Mouse (Mus musculus): ENCODE data around the gene Rgl3. TPM values are rescaled to one million over a fixed set of nuclear protein-coding genes. Genes with fewer than 3 reads are reported as not detected.

Rgl3 gene
- total and polyA plus RNA-seq, 3 experiments = not detected

DNA sequence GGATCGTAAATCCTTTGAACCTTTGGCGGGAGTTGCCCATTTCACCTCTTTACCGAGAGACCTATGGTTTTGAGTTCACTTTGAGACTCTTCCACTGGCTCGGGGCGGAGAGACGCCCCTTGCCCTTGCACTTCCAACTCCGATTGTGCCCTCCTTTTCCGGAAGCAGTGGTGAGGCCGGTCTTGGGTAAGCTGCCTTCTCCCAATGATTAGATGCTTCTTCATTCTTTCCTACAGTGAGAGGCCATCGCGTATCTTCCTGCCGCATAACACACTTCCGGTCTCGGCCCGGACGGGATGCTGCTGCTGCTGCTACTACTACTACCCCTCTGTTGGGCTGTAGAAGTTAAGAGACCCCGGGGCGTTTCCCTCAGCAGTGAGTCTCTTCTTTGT is 13.9 kb upstream of the Rgl3 start:
- peak overlapping the region; percentile 93 for H3K4me2 ChIP-seq (ENCODE audit: insufficient read depth, low read depth, poor library complexity, severe bottlenecking)
- H3K79me2 ChIP-seq (replicated peaks; ENCODE audit: control insufficient read depth, extremely low read depth, insufficient read depth, poor library complexity, severe bottlenecking) = peaks cover 13% of the 10 kb centered on the region; the same call in 1 of the 2 replicates
- H3K27me3 ChIP-seq (replicated peaks) = peaks cover 18% of the 10 kb centered on the region
- peaks cover 40 to 45% of the 10 kb centered on the region in 2 experiments for H3K36me3 ChIP-seq (replicated peaks in 1 of 2; ENCODE audit: control insufficient read depth in 1 of 2, insufficient read depth in 1 of 2, low read length in 1 of 2)
- peak overlapping the region; percentile 48 for H3K27ac ChIP-seq (ENCODE audit: insufficient read depth, low read depth)
- dilution Hi-C loops (cut with MboI; ENCODE audit: extremely low pct_ligation_motif_present, extremely low pct_unique_long_range_greater_than_20kb, low sequenced_read_pairs) (no loop called here), in situ Hi-C loops (cut with MboI; ENCODE audit: low pct_ligation_motif_present, low pct_unique_long_range_greater_than_20kb, low sequenced_read_pairs) (loop anchor here (5.0 kb wide), 1 partner anchor 41 kb away; the partner anchor contains the start of gene Epor)
- H3K9ac ChIP-seq (ENCODE audit: insufficient read depth, low read depth) = peak overlapping the region; percentile 84
- peak; percentile 30; the same call in 1 of the 2 replicates for TF ChIP-seq TCF12 (IDR thresholded peaks at IDR 0.05; ENCODE audit: low read depth, low read length)
- peak; percentile 52; the same call in 1 of the 2 replicates for TF ChIP-seq TBP (conservative IDR thresholded peaks at IDR 0.05; ENCODE audit: low read depth, low read length)
- no peak for TF ChIP-seq ELF1 (IDR thresholded peaks at IDR 0.05; ENCODE audit: low read depth, low read length)
- peak; percentile 29; the same call in 1 of the 2 replicates for TF ChIP-seq POLR2A (IDR thresholded peaks at IDR 0.05; ENCODE audit: low read depth, low read length)
- TF ChIP-seq MAZ (IDR thresholded peaks at IDR 0.05; ENCODE audit: low read depth, low read length) = no peak
- 0 out of 2 replicates have a peak, but pooled peaks have one; percentile 12 for TF ChIP-seq ZMIZ1 (IDR thresholded peaks at IDR 0.05; ENCODE audit: low read depth, low read length)
- peaks cover 8 to 36% of the 10 kb centered on the region in 2 experiments for H3K4me1 ChIP-seq (ENCODE audit: control insufficient read depth in 1 of 2, insufficient read depth in 2 of 2)
- no peaks in the 10 kb centered on the region for H3K9me3 ChIP-seq (replicated peaks; ENCODE audit: low read length)
- H3K4me3 ChIP-seq (replicated peaks in 1 of 3; ENCODE audit: low read depth in 2 of 3, low read length in 2 of 3, poor library complexity in 1 of 3) = peak overlapping the region; percentile 83 to 99 (median 89)
- DNase-seq (ENCODE audit: extremely low read depth) = peak; percentile 73

DNA sequence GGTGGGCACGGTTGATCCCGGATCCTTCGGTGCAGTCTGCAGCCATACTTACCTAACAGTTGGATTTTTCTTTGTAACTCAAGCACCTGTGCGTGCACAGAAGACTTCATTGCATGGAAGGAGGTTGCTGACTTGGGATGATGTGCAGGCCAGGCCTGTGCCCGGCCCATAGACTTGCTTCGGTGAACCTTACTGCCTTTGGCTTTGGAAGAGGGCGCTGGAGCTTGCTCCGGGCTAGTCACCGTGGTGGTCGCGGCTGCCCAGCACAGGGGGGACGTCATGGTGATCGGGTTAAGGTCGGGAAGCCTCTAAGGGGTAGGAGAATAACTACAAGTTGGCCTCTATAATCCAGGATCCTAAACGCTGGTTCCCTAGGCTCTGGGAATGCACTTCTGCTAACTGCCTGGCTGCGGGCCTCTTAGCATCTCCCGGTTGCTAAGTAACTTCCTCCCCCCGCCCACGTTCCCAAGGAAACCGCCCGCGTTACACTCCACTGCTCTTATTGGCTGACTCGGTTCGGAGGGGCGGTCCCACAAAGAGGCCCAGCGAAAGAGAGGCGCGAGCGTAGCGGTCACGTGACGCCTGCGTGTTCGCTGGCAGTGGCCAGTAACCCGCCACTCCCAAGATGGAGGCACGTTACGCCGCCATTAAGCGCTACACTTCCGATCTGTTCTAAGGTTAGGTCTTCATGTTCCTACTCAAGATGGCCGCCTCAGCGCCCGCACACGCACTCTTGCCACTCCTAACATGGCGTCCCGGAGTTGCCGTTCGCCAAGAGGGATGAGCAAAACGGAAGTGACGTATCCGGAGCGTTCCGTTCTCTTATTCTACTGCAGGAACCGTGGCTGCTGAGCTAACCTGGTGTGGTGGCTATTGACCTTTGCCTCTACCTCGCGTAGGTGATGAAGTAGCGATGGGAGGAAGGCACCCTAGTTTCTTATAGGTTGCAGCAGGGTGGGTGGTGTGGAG is 13.2 kb upstream of the Rgl3 start, which contains the start of the genes Ccdc151 and Prkcsh:
Ccdc151 (minus strand) TSS at position 441 of the 969 bp plus-strand sequence.
Prkcsh (plus strand) TSS at position 613 of the 969 bp plus-strand sequence.
- H3K4me1 ChIP-seq (ENCODE audit: control insufficient read depth in 1 of 2, insufficient read depth in 2 of 2) = peaks cover 8 to 36% of the 10 kb centered on the region in 2 experiments
- H3K36me3 ChIP-seq (replicated peaks in 1 of 2; ENCODE audit: control insufficient read depth in 1 of 2, insufficient read depth in 1 of 2, low read length in 1 of 2) = peaks cover 34 to 38% of the 10 kb centered on the region in 2 experiments
- H3K27me3 ChIP-seq (replicated peaks) = peaks cover 22% of the 10 kb centered on the region
- peak within 1 kb of the TSS; percentile 84 for H3K9ac ChIP-seq (ENCODE audit: insufficient read depth, low read depth)
- DNase-seq (ENCODE audit: extremely low read depth) = peak; percentile 99
- in situ Hi-C loops (cut with MboI; ENCODE audit: low pct_ligation_motif_present, low pct_unique_long_range_greater_than_20kb, low sequenced_read_pairs) (loop anchor here (5.0 kb wide), 1 partner anchor 40 kb away; the partner anchor contains the start of gene Epor), dilution Hi-C loops (cut with MboI; ENCODE audit: extremely low pct_ligation_motif_present, extremely low pct_unique_long_range_greater_than_20kb, low sequenced_read_pairs) (no loop called here)
- H3K4me2 ChIP-seq (ENCODE audit: insufficient read depth, low read depth, poor library complexity, severe bottlenecking) = peak within 1 kb of the TSS; percentile 93
- H3K9me3 ChIP-seq (replicated peaks; ENCODE audit: low read length) = no peaks in the 10 kb centered on the region
- H3K4me3 ChIP-seq (replicated peaks in 1 of 3; ENCODE audit: low read depth in 2 of 3, low read length in 2 of 3, poor library complexity in 1 of 3) = peak within 1 kb of the TSS; percentile 83 to 99 (median 89)
- peak within 1 kb of the TSS; percentile 48 for H3K27ac ChIP-seq (ENCODE audit: insufficient read depth, low read depth)
- H3K79me2 ChIP-seq (replicated peaks; ENCODE audit: control insufficient read depth, extremely low read depth, insufficient read depth, poor library complexity, severe bottlenecking) = peaks cover 13% of the 10 kb centered on the region; the same call in 1 of the 2 replicates
- TF ChIP-seq JUN (IDR thresholded peaks at IDR 0.05; ENCODE audit: insufficient read depth, low read depth, low read length) (no peak), TCF12 (IDR thresholded peaks at IDR 0.05; ENCODE audit: low read depth, low read length) (peak; percentile 67; the same call in 1 of the 2 replicates), PAX5 (IDR thresholded peaks at IDR 0.05; ENCODE audit: low read length) (no peak), MAX (IDR thresholded peaks at IDR 0.05; ENCODE audit: low read length) (peak; percentile 98), NRF1 (IDR thresholded peaks at IDR 0.05; ENCODE audit: low read depth, low read length) (peak; percentile 95), TBP (conservative IDR thresholded peaks at IDR 0.05; ENCODE audit: low read depth, low read length) (peak; percentile 83), CTCF (conservative IDR thresholded peaks at IDR 0.05 in 1 of 2, IDR thresholded peaks at IDR 0.05 in 1 of 2; ENCODE audit: low read depth in 2 of 2, low read length in 2 of 2) (no peak), HCFC1 (IDR thresholded peaks at IDR 0.05; ENCODE audit: low read depth, low read length) (peak; percentile 97), IRF4 (IDR thresholded peaks at IDR 0.05; ENCODE audit: low read depth, low read length) (peak; percentile 69; the same call in 1 of the 2 replicates), MYC (IDR thresholded peaks at IDR 0.05; ENCODE audit: low read depth, low read length) (peak; percentile 89), KAT2A (IDR thresholded peaks at IDR 0.05; ENCODE audit: insufficient replicate concordance, low read length) (peak; percentile 93; the same call in 1 of the 2 replicates), BHLHE40 (IDR thresholded peaks at IDR 0.05; ENCODE audit: low read depth, low read length) (peak; percentile 82), MAFK (IDR thresholded peaks at IDR 0.05; ENCODE audit: insufficient replicate concordance, low read length) (no peak), MEF2A (IDR thresholded peaks at IDR 0.05; ENCODE audit: borderline replicate concordance, low read depth, low read length) (peak; percentile 54; the same call in 1 of the 2 replicates), USF1 (IDR thresholded peaks at IDR 0.05; ENCODE audit: low read depth, low read length) (peak; percentile 100), EP300 (IDR thresholded peaks at IDR 0.05; ENCODE audit: low read length) (no peak), ETS1 (conservative IDR thresholded peaks at IDR 0.05; ENCODE audit: low read depth, low read length) (0 out of 2 replicates have a peak, but pooled peaks have one; percentile 15), ZC3H11A (IDR thresholded peaks at IDR 0.05; ENCODE audit: low read depth, low read length) (peak; percentile 99), GABPA (IDR thresholded peaks at IDR 0.05; ENCODE audit: insufficient replicate concordance, low read depth, low read length) (no peak; the same call in 1 of the 2 replicates), CHD2 (IDR thresholded peaks at IDR 0.05; ENCODE audit: low read length) (peak; percentile 10; the same call in 1 of the 2 replicates), ZNF384 (IDR thresholded peaks at IDR 0.05; ENCODE audit: low read depth, low read length) (no peak), SIN3A (IDR thresholded peaks at IDR 0.05; ENCODE audit: low read length) (peak; percentile 83), JUND (conservative IDR thresholded peaks at IDR 0.05; ENCODE audit: low read depth, low read length) (no peak), MXI1 (IDR thresholded peaks at IDR 0.05; ENCODE audit: low read depth, low read length) (peak; percentile 98), MAZ (IDR thresholded peaks at IDR 0.05; ENCODE audit: low read depth, low read length) (peak; percentile 43; the same call in 1 of the 2 replicates)
